Mouse (Mus musculus): ENCODE data around the gene Shh. TPM values are rescaled to one million over a fixed set of nuclear protein-coding genes. Genes with fewer than 3 reads are reported as not detected.
A peak's percentile ranks its signal among the peaks of the same experiment; 100 is the strongest.

Gene Shh
- total RNA-seq, 2 experiments from 2014 or later = not detected

DNA sequence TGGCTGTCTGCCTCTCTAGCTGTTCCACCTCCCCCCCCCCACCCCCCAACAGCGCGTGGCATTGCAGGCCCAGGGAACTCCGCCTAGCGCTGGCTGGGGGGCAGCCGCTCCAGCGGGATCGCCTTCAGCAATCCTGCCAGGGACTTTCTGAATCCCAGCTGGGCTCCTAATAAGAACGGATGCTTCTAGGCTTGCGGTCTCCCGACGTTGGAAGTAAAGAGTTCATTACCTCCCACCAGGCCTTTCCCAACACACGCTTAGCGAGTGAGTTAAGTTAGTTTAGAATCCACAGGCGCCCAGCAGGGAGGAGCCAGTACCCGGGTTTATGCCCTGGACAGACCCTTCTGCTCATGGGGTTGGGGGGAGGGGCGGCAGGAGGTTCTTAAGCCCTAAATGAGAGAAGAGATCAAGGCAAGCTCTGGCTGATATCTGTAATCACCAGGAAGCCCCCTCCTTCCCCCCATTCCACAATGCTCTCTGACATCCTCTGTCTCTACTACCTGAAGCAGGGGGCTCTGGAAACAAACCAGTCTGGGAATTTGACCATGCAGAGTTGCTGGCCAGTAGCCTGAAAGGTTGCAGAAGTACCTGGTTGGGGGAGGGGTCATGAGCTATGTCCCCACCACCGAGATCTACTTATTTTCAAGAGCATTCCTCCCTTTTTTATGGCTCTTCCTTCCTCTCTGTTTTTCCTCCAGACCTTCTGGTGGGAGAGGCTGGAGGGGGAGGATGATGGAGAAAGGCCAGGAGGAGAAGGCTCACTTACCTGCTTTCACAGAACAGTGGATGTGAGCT, 6.3 kb downstream of the Shh start:
- ATAC-seq (replicated peaks; ENCODE audit: low FRiP score, low TSS enrichment, poor library complexity, severe bottlenecking) = no peak

DNA sequence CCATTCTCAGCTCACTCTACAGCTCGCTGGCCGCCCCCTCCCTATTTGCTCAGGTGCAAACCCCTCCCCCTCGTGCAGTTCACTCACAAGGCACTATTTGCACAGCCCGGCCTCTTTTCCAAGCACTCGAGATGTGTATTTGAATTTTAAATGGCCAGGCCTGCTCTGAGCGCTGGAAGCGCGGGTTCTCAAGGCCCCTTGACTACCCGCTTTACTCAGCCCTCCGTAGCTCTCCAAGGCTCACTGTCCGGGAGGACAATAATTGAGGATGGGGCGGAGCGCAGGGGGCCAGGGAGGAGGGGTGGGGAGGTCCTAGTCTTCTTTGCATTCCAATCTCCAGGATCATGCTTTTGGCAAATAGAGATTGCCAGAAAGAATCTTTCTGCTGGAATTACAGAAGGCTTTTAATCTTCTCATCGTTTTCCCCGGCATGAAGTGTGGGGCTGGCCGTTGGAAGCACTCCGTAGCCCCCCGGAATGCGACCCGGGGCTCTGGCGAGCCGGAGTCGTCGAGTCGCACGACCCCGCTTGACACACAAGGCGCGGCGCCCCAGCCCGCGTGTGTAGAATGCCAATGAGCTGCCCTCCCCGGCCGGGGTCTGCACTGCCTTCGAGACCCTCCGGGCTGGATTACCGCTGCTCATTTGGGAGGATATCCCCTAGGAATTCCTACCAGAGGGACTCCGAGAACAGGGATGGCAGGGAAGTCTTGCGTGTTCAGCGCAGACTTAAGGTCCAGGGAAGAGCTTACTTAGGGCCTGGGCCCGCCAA, 7.4 kb downstream of the Shh start:
- no peak for ATAC-seq (replicated peaks; ENCODE audit: low FRiP score, low TSS enrichment, poor library complexity, severe bottlenecking)

DNA sequence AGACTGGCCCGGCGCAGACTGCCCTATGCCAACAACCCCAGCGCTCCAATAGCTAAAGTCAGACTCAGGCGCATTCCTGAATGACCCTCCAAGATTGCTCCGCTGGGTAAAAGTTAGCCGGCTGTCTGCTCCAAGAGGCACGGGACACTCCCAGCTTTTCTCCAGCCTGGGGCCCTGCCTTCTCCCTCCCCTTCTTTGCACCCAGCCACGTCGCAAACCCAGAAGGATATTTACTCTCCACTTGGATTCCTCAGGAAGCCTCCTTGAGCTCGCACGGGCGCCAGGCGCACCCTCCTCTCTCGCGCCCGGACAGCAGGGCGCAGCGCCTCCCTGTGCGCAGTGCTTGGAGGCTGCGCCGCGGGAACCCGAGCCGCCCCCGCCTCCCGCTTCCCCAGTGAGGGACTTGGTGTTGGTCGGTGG, 8.2 kb downstream of the Shh start:
- no peak for ATAC-seq (replicated peaks; ENCODE audit: low FRiP score, low TSS enrichment, poor library complexity, severe bottlenecking)

DNA sequence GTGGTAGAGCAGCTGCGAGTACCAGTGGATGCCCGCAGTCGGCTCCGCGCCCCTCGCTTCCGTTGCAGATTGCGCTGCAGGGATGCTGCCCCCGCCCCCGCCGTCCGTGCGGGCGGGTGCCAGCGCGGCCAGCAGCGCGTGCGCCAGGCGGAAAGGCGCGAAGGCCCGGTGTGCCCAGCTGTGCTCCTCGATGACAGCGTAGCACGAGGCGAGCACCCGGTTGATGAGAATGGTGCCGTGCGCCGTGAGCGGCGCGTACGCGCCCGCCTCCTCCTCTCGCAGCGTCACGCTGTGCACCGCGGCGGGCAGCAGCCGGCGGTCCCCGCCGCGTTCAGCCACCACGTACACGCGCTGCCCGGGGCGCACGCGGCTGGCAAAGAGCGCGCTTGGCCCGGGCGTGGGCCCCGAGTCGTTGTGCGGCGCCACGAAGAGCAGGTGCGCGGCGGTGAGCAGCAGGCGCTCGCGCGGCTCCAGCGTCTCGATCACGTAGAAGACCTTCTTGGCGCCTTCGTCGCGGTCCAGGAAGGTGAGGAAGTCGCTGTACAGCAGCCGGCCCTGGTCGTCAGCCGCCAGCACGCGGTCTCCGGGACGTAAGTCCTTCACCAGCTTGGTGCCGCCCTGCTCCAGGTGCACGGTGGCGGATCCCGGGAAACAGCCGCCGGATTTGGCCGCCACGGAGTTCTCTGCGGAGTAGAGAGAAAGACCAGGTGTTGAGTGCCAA, 9.0 kb downstream of the Shh start:
- no peak for ATAC-seq (replicated peaks; ENCODE audit: low FRiP score, low TSS enrichment, poor library complexity, severe bottlenecking)

DNA sequence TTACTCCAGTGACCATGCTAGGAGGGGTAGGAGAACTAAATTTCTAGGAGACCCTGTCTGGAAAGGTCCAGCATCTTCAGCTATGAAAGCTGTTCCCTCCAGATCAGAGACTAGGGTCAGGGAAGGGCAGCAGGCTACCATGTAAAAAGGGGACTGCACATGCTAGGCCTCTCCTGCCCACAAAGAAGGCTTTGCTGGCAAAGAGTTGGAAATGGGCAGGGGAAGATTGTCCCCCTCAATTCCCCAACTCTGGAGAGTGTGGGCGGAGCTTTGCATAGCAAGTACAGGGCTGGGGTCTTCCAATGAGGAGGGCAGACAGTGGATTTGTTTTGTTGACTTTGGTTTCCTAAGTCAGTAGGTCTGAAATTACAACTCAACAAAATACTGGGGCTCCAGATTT, 10.7 kb downstream of the Shh start:
- no peak for ATAC-seq (replicated peaks; ENCODE audit: low FRiP score, low TSS enrichment, poor library complexity, severe bottlenecking)

DNA sequence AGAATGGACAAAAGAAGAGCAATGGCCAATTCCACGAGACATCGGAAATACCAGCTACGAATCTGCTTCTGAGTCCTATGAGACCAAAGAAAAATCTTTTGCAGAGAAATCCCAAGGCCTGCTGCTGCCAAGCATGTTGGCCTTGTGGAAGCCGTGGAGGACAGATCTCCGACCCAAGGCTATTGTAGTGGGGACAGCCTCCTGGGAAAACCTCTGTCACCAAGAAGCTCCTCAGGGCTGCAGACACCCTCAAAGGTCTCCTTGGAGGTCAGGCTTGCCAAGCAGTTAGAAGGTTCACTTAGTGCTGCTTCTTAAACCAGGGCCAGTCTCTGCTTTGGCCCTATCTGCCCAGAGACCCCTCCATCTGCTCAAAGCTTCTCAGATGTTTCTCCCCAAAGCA, 11.3 kb downstream of the Shh start:
- no peak for ATAC-seq (replicated peaks; ENCODE audit: low FRiP score, low TSS enrichment, poor library complexity, severe bottlenecking)

DNA sequence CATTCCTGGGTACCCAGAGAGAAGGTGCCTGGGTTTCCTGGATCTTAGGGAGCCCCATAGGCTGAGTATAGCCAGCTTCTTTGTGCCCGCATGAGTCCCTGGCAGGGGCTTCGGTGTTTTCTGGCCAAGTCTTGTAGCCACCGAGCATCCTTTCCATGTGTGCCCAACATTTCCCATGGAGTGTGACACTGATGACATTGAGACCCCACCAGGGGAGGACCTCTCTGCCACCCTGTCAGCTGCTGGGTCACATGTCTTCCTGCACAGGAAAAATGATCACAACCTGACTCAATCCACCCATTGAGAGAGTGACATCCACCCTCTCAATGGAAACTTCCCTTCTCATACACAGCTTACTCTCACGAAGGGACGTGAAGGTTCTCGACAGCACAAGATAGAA, 12.5 kb downstream of the Shh start:
- no peak for ATAC-seq (replicated peaks; ENCODE audit: low FRiP score, low TSS enrichment, poor library complexity, severe bottlenecking)

DNA sequence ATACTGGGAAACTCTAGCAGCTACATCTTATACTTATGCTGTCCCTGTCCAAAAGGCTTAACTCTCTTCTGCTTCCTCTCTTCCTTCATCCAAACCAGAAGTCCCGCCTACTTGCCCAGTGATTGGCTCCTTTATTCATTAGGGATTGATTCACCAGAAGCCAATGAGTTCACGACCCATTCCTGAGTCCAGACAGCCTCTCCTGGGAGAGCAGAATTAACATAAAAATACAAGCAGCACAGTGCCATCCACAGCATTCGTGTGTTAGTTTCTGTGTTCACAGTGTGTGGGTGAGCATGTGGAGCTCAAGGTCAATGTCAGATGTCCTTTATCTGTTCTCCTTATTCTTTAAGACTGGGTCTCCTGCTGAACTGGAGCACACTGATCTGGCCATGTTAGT, 13.5 kb downstream of the Shh start:
- ATAC-seq (replicated peaks; ENCODE audit: low FRiP score, low TSS enrichment, poor library complexity, severe bottlenecking) = no peak

DNA sequence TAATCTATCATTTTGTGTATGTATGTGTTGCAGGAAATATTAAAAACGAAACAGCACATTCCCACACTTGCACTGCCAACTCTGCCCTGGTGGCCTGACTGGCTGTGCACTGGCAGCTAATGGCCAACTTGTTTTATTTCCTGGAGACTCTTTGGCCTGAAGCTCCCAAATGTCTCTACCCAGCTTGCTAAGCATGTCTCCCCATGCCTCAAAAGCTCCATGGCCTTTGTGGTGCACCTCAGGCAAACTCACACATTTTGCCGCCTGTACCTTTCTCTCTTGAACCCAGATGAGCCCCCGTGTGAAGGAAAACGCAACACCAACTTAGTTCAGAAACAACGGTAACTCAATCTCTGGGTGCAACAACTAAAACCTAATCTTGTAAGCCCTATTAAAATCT, 14.0 kb downstream of the Shh start:
- ATAC-seq (replicated peaks; ENCODE audit: low FRiP score, low TSS enrichment, poor library complexity, severe bottlenecking) = no peak

DNA sequence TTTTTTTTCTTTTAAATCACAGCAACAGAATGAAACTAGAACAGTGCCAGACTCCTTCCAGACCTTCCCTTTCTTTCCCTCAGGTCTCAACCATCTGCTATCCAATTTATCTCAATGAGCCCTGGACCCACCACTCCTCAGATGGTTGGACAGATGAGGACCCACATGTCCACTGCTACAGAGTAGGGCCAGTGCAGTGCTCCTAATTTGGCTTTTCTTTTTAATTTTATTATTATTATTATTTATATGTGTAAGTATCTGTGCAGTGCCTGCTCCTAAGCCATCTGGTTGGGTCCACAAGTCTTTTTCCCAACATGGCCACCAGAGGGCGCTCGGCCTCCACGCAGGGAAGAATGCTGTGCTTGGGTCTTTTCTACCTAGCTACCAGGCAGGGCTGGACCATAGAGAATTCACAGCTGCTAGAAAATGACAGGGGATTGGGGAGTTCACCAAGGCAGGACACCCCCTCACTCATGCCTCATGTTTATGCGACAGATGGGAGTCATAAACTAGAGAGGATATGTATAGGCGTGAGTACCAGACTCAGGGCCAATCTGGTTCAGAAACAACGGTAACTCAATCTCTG, 15.9 kb downstream of the Shh start:
- peak; percentile 79 for ATAC-seq (replicated peaks; ENCODE audit: low FRiP score, low TSS enrichment, poor library complexity, severe bottlenecking)

DNA sequence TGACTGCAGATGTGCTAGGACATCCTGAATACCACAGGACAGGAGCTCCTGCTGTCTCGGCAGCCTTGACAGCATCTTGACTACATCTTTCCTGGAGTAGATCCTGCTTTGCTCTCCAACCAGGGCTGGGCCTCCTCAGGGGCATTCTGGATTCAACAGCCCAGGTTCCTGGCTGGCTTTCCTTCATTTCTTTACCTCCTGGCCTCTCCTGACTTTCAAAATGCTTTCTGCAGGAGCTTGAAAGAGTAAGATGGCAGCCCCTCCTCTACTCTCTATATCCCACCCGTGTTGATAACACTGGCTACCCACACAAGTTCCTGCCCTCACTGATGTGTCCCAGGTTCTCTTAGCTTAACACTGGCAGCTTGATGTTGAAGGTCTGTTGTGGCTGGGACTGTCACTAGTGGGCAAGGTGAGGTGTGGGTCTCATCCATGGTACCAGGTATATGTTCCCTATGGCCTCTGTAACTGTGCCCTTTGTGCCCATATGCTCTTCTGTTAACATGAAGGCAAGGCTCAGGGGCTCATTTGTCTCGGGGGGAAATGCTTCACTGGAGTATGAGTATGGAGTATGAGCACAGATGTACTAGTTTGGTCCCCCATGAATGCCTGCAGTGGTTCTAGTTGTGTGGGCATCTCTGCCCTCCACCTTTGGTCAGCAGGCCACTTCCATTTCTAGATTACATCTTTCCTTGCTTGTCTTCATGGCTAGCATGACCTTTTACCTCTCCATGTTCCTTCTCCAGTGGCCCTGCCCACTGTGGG, 16.7 kb downstream of the Shh start:
- no peak for ATAC-seq (replicated peaks; ENCODE audit: low FRiP score, low TSS enrichment, poor library complexity, severe bottlenecking)

DNA sequence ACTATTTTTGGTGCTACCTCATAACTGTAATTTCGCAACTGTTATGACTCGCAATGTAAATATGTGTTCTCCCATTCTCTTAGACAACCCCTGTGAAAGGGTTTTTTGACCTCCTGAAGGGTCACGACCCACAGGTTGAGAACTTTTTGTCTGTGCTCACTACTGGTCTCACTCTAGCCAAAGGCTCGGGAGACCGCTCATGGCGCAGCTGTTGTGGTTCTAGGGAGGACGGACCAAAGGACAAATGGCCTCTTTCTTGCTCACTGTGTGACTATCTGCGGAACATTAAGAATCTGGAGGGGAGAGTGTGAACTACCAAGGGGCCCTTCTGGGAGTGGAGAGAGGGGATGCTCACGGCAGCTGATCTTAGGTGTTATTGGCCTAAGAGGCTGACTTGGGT, 41.1 kb downstream of the Shh start:
- ATAC-seq (replicated peaks; ENCODE audit: low FRiP score, low TSS enrichment, poor library complexity, severe bottlenecking) = no peak

DNA sequence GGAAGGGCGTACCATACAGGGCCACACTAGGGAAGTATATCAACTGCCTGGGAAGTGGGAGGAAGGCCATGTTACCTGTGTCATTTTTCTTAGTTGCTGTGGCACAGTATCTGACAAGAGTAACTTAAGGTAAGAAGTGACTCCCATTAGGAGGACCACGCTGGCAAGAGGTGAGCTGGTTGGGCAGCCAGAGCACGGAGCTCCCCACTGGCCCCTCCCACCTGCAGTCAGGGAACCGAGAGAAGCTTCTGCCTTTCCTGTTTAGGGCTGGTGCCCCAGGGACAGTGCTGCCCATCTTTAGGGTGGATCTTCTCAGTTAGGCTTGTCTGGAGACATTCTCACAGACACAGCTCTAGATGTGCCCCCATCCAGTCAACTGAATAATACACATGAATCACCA, 43.3 kb downstream of the Shh start:
- ATAC-seq (replicated peaks; ENCODE audit: low FRiP score, low TSS enrichment, poor library complexity, severe bottlenecking) = no peak

DNA sequence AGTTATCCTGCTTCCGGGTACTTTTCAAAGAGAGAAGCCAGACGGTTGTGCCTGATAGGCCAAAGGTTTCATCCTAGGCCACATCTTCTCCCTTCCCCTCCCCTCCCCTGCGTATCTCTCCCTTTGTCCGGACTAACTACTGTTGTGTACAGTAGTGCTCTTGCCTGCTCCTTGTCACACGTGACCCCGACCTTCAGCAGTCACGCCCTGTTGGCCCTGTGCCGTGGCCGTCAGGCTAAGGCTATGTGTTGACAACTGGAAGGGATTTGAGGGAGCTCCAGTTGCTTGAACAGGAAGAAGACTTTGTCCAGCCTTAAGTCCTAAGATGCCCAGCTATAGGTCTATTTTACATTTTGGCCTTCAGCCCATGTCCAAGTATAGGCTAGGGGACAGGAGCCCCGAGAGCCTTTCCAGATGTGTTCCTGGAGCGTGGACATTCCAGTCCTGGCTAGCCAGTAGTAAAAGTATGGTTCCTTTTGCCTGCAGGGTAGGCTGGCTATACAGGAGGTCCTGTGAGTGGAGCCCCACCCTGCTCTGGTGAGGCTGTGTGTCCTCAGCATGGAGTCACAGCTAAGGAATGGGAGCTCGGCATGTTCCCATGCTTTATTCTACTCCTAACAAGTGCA, 47.3 kb downstream of the Shh start:
- ATAC-seq (replicated peaks; ENCODE audit: low FRiP score, low TSS enrichment, poor library complexity, severe bottlenecking) = no peak

DNA sequence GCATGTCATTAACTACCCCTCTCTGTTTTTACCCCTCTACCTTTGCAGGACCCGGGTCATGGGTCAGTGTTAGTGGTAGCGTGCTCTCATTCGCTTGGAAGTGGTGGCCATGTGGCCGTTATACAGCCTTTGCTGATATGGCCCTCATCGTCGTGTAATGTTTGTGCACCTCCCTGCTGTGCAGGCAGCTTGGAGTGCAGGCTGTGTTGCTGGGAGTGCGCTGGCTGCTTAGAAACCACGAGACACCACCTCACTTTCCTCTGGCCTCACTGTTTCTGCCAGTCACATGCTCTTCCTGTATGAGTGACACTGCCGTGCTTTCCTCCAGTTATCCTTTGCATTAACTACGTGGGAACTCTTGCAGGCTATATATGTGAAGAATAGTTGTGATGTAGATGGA, 48.3 kb downstream of the Shh start:
- no peak for ATAC-seq (replicated peaks; ENCODE audit: low FRiP score, low TSS enrichment, poor library complexity, severe bottlenecking)

DNA sequence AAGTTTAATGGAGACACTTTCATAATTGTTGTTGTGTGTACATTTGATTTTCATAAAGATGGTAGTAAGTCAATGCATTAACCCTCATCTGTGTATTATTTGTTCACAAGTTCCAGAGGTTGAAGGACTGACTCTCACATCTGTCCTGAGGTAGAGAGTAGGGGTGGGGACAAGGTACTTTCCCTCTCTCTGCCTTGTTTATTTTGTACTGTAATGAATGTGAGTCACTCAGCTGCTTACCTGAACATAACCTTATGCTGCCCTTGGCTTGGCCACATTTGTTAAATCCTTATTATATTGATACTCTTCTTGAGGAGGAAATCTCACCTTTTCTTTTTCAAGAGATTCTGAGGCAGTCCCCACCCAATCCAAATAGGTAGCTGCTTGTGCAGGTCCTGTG, 51.0 kb downstream of the Shh start:
- ATAC-seq (replicated peaks; ENCODE audit: low FRiP score, low TSS enrichment, poor library complexity, severe bottlenecking) = no peak

DNA sequence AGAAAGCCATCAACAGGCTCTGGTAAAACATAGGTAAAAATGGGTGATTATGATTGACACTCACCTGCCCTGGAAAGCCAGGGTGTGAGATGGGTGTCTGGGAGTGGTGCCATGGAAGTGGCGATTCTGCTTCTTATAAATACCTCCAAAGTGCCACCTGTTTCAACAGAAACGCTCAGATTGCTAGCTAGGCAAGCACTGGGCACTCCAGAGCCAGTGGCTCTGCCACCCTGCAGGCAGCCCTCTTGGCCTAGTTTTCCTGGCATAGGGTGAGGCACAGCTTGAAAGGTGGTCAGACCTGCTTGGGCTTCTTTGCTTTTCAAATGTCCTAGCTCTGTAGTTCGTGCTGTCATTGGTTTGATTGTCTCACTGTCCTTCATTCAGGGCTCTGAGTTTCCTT, 53.0 kb downstream of the Shh start:
- ATAC-seq (replicated peaks; ENCODE audit: low FRiP score, low TSS enrichment, poor library complexity, severe bottlenecking) = no peak

DNA sequence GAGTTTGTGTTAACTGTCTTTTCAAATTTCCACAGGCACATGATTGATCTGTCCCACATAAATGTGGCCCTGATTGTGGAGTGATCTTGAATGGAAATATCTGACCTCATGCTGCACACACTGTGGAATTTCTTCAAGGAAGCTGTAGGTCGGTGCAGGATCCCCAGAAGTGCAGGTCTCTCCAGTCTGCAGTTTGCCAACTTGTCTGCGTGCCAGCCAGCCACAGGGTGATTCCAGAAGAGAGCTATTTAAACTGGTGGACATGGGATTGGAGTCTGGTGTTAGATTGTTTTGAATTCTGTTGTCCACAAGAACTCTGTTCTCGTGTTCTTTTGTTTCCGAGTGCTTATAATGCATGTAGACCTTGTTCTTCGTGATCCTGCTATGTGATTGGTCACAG, 53.5 kb downstream of the Shh start:
- no peak for ATAC-seq (replicated peaks; ENCODE audit: low FRiP score, low TSS enrichment, poor library complexity, severe bottlenecking)

All from megakaryocyte-erythroid progenitor cell, adult 5-6 weeks (primary cell).